Mouse (Mus musculus): ENCODE results near the gene Tspo2. TPM values are rescaled to one million over a fixed set of nuclear protein-coding genes. Genes with fewer than 3 reads are reported as not detected.

Gene Tspo2
- total RNA-seq, 1 experiment from 2014 or later: 5.9 TPM

Other genes with a start within 250 kb of the Tspo2 start
- gene Trem1, start 218.8 kb downstream of the Tspo2 start, total RNA-seq (2017): 75.7 to 167 TPM (median 150 TPM) in 3 replicates
- 69.2 to 181 TPM (median 173 TPM) in 3 replicates for gene Trem3, start 203.7 kb downstream of the Tspo2 start, total RNA-seq (2017)
- gene Treml4, start 187.2 kb downstream of the Tspo2 start, total RNA-seq (2017): 540 to 868 TPM (median 810 TPM) in 3 replicates
- 21.6 to 25.3 TPM (median 23.0 TPM) in 3 replicates for gene Treml2, start 152.0 kb downstream of the Tspo2 start, total RNA-seq (2017)
- gene B430306N03Rik, start 135.4 kb downstream of the Tspo2 start, total RNA-seq (2017): 19.1 to 30.4 TPM (median 20.9 TPM) in 3 replicates
- gene Trem2, start 105.1 kb downstream of the Tspo2 start, total RNA-seq (2017): 2.4 to 11.1 TPM (median 5.7 TPM) in 3 replicates
- gene Treml1, start 91.6 kb downstream of the Tspo2 start, total RNA-seq (2017): 3.4 to 26.7 TPM in 2 of 3 replicates, not detected in the other
- gene Nfya, start 41.6 kb downstream of the Tspo2 start, total RNA-seq (2017): 23.0 to 41.0 TPM (median 25.3 TPM) in 3 replicates
- 106 to 120 TPM (median 118 TPM) in 3 replicates for gene Oard1, start 41.5 kb downstream of the Tspo2 start, total RNA-seq (2017)
- 0.39 TPM in 1 of 3 replicates, not detected in the others for gene Apobec2, start 18.6 kb downstream of the Tspo2 start, total RNA-seq (2017)
- 0.95 to 2.9 TPM (median 2.3 TPM) in 3 replicates for gene Unc5cl, start 3.4 kb upstream of the Tspo2 start, total RNA-seq (2017)